Mouse (Mus musculus): ENCODE results near the gene Cdyl2. TPM values are rescaled to one million over a fixed set of nuclear protein-coding genes. Genes with fewer than 3 reads are reported as not detected.
A peak's percentile ranks its signal among the peaks of the same experiment; 100 is the strongest.

Gene Cdyl2
- total RNA-seq, 2 experiments from 2014 or later: 16.8 to 23.2 TPM

DNA sequence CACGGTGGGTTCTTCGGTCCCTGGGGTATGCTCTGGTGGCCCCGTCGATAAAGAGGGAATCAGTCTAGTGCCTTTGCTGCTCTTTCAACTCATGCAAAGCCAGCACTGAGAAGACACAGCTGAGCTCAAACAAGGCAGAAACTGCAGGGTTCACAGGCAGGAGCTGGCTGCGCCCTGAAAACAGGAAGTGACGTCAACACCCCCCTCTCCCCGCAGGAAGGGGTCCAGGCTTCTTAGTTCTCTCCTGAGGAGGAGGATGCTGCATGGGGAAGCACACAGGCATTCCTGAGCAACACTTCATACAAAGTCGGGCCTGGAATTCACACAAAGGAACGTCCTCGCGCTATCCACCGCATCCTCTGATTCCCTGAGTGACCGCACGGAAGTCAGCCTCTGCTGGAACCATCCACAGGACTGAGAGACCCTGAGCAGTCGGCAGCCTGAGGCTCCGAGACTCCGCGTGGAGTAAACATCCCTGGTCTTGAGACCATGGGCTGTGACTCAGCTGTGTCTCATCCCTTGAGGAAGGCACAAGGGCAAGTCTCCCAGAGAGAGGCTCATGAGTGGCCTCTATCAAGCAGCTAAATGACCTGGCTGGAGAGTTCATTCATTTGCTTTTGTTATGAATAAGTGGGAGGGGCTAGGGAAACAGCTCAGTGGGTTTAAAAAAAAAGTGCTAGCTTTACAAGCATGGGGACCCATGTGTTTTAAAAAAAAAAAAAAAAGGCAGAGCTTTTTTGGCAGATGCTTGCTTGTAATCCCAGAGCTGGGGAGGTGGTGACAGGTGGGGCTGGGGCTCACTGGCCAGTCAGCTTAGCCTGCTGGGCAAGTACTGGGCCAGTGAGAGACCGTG lies 144.9 kb downstream of the Cdyl2 start:
- intact Hi-C loops (cut with DNase I): no loop called here
- no peak for DNase-seq (ENCODE audit: low spot score in 2 of 2)

DNA sequence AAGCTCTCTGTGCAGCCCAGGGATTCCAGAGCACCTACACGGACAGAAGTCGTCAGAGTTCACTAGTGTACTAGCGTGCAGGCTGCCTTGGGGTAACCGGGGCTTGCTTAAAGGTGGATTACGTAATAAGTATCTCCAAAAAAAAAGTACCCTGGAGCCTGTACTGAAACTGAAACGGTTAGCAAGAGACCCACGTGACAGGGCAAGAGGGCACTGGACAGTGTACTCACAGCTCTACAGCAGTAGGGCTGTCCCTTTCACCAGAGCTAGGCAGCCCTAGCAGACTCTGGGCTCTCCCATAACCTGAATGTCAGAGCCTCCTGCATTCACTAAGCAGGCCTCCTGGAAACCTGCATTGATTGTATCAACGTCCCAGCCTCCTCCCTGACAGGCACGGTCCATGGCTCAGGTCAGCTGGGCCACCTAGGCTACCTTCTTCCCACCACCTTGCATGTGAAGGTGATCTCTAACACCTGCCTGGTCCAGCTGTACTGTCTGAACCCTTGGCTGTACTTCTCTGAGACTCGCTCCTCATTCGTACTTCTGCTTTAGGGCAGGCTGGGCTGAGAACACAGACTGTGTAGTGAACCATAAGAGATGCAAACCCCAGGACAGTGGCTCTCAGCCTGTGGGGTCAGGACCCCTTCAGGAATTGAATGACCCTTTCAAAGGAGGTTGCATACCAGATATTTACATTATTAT lies 151.3 kb downstream of the Cdyl2 start:
- intact Hi-C loops (cut with DNase I): no loop called here
- DNase-seq (ENCODE audit: low spot score in 2 of 2): no peak

DNA sequence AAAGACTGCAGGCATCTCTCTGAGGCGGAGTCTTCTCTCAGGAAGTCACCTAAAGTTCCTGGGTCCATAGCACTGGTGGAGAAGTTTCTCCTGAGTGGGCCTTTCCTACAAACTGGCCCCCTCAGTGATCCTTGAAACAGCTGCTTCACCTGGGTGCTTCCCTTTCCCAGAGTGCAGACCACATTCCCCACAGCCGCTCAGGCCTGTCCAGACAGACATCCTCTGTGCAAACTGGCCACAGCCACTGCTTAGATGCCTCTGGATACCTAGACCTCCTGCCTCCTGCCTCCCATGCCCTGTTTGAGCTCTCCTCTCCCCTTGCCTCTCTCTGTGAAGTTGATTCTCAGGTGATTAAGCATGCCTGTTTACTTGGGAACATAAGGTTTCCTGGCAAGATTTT lies 156.1 kb downstream of the Cdyl2 start:
- intact Hi-C loops (cut with DNase I): no loop called here
- no peak for DNase-seq (ENCODE audit: low spot score in 2 of 2)

DNA sequence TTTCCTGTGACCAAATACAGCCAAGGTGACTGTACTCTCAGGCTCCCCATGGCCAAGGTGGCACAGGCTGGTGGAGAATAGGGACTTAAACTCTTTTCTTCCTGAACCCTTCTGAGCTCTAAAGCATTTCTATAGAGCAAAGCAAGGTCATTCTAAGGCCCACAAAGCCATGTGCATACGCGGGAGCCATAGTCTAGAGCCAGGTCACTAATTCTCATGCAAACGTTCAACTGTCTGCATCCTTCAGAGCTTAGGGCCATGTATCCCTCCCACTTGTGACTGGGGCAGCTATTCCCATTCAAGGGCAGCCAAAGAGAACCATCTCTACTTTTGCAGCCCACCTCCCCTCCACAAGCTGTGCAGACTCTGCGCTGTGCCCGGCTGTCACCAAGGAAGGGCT lies 159.7 kb downstream of the Cdyl2 start:
- no peak for DNase-seq (ENCODE audit: low spot score in 2 of 2)
- intact Hi-C loops (cut with DNase I): no loop called here

DNA sequence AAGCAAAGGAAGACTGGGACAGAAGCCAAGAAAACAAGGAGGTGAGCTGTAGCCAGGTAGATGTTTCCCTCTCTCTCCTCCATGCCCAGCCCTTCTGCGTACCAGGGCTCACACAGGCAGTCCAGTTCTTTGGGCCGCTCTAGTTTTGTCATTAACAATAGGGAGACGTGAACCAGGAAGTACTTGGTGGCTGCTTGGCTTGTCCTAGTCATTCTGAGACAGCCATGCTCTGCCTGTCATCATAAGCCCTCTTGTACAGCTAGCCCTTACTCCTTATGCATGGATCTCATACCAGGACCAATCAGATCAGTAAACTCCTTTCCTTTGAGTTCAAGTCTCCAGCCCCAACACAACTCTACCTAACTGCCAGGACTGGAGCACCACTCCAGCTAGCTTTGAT lies 180.0 kb downstream of the Cdyl2 start:
- intact Hi-C loops (cut with DNase I): no loop called here
- no peak for DNase-seq (ENCODE audit: low spot score in 2 of 2)

DNA sequence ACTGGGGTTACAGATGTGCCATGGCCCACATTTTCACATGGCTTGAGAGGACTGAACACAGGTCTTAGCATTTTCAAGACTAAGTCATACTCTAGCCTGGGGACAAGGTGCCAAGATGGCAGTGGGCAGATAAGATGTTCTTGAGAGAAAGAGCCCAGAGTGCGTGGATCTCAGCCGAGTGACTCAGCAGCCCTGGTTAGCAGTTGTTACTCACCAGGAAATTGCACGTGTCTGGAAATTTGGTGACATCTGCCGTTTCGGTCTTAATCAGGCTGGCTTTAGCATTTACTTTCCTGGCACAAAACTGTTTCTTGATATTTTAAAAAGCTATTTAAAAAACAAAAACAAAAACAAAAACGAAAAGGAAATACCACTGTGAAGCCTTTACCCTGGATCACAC lies 180.5 kb downstream of the Cdyl2 start:
- intact Hi-C loops (cut with DNase I): no loop called here
- DNase-seq (ENCODE audit: low spot score in 2 of 2): peak; percentile 46 to 53

DNA sequence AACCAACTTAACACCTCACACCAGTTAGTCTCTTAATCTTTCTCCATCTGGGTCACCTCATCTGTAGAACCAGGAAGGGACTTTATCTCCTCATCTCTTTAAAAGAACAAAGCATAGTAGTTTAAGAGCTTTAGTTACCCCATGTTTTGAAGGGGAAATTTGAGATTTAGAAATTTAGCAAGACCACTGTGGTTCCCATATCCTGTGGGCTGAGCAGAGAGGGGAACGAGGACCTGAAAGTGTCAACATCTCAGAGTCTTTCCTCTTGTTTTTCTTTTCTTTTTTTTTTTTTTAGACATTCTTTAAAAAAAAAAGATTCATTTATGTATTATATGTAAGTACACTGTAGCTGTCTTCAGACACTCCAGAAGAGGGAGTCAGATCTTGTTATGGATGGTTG lies 189.4 kb downstream of the Cdyl2 start:
- intact Hi-C loops (cut with DNase I): no loop called here
- no peak for DNase-seq (ENCODE audit: low spot score in 2 of 2)

DNA sequence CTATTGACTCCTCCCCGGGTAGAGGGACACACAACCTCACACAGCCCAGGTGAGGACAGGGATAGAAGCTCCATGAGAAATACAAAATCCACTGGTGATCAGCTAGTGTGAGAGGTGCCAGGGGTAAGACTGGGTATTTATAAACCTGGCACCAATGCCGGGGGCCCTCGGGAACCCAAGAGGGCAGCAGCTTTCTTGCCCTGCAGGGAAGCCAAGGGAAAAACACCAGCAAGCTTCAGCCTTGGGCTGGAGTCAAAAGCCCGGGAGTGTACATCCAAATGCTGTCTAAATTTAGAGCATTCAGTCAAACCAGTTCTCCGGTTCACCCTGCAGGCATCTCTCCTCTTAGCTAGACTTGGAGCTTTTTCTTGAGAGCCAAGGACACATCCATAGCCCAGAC lies 189.9 kb downstream of the Cdyl2 start:
- intact Hi-C loops (cut with DNase I): no loop called here
- DNase-seq (ENCODE audit: low spot score in 2 of 2): no peak

DNA sequence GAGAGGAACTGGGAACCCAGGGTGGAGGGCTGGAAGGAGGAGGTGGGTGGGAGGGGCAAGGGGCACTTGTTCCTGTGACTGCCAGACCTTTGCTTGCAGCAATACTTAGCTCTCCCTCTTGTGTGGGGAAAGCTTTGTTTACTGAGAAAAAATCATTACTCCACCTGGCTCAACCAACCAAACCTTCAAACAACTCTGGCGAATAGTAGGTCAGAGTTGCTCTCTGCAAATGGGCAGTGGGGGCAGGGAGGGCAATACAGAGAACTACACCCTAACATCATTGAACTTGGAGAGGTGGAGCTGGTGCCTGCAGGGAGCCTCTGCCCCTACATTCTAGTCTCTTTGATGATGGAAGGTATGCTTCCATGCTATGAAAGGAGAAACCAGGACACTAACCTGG lies 192.7 kb downstream of the Cdyl2 start:
- DNase-seq (ENCODE audit: low spot score in 2 of 2): no peak

DNA sequence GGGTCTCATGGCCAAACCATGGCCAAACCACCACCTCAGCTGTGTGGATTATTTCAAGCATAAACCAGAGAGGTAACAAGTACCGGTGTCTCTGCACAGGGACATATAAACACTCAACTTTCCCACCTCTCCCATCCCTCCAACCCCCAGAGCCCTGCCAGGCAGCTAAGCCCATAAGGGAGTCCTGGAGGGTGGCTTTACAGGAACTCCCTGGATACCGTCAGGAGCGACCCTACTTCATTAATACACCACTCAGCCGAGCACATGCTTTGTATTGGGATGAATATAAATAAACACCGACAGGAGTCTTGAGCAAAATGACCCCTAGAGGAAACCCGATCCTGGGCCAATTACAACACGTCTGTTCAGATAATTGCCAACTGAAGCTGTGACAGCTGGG lies 194.0 kb downstream of the Cdyl2 start:
- intact Hi-C loops (cut with DNase I): no loop called here
- DNase-seq (ENCODE audit: low spot score in 2 of 2): no peak

More for the DNA sequence above, 192.7 kb downstream of the Cdyl2 start:
- intact Hi-C loops (cut with DNase I): no loop called here

DNA sequence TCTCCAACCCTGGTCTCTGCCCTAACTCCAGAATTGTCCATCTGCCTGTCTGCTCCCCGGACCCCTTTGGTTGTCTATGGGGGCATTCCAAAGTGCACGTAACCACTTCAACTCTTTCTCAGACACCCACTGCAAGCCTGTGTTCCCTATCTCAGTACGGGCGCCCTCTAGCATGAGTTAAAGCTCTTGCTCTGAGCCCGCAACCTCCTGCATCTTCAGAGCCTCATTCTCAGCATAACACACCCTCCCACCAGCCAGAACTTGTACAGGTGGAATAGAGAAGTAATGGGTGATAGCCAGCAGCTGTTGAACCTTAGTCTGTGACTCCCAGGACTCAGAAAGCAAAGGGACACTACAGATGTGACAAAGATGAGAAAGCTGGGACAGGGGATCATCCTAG lies 196.0 kb downstream of the Cdyl2 start:
- DNase-seq (ENCODE audit: low spot score in 2 of 2): no peak
- intact Hi-C loops (cut with DNase I): no loop called here

DNA sequence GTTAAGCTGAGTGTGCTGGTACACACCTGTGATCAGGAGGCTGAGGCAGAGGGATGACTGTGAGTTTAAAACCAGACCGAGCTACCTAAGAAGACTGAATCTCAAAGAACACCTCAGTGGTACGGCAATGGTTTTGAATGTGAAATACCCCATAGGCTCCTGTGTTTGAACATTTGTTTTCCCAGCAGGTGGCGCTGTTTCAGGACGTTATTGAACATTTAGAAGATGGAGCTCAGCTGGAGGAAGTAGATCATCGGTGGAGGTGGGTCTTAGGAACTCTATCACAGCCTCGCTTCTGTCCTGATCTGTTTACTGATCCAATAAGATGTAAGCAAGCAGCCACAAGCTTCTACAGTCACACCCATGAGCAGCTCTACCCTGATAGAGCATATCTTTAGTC lies 199.7 kb downstream of the Cdyl2 start:
- intact Hi-C loops (cut with DNase I): no loop called here
- no peak for DNase-seq (ENCODE audit: low spot score in 2 of 2)

DNA sequence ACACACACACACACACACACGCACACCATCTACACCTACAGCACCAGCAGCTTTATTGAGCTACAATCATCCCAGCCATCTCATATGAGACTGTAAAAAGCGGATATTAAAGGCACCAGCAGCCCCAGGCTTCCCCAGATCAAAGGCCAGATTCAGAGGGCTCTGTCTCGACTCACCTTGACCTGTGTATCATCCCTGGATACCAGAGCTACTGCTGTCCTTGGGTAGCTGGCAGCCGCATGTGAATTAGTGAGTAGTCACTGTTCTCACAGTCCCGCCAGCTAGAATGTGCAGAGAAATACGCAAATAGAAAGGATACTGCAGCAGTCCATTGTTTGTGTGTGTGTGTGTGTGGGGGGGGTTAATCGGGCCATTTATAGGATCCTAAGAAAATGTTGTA lies 204.1 kb downstream of the Cdyl2 start:
- DNase-seq (ENCODE audit: low spot score in 2 of 2): no peak
- intact Hi-C loops (cut with DNase I): no loop called here

DNA sequence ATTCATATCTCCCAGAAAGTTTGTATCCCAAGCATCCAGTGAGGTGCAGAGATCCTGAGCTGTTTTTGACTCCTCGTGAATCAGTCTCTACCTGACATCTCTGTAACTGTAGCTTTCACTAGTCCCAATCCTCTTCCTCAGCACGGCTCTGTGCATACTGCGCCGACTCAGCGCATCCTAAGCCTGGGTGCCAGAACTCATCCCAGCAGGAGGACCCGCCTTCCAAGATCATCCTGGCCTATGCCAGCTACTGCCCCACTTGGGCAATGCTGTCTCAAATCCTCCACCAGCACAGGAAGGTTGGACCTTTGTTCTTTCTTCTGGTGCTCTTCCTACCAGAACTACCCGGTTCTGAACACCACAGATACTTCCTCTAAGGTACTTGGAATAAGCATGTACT lies 207.9 kb downstream of the Cdyl2 start:
- intact Hi-C loops (cut with DNase I): no loop called here
- no peak for DNase-seq (ENCODE audit: low spot score in 2 of 2)

Other genes with a start within 250 kb of the Cdyl2 start
- gene Dynlrb2, start 228.0 kb downstream of the Cdyl2 start, total RNA-seq (2021): 1 to 10 TPM; 2.3 TPM
- 10 to 100 TPM; 19.6 to 20.8 TPM for gene Cmc2, start 188.5 kb upstream of the Cdyl2 start, total RNA-seq (2021)
- 1 to 10 TPM; 1.1 to 1.5 TPM for gene Cenpn, start 188.7 kb upstream of the Cdyl2 start, total RNA-seq (2021)
- gene Atmin, start 210.4 kb upstream of the Cdyl2 start, total RNA-seq (2021): 10 to 100 TPM; 63.3 to 66.0 TPM
- 10 to 100 TPM; 13.5 TPM for gene 1700030J22Rik, start 246.0 kb upstream of the Cdyl2 start, total RNA-seq (2021)